Mouse (Mus musculus): ENCODE measurements at regions not wholly inside any gene's neighbourhood (a gene's known extent, or its start where the extent isn't known, plus 50 kb on each side); places are given as distances from the start of the nearest gene placed in this dataset.

DNA sequence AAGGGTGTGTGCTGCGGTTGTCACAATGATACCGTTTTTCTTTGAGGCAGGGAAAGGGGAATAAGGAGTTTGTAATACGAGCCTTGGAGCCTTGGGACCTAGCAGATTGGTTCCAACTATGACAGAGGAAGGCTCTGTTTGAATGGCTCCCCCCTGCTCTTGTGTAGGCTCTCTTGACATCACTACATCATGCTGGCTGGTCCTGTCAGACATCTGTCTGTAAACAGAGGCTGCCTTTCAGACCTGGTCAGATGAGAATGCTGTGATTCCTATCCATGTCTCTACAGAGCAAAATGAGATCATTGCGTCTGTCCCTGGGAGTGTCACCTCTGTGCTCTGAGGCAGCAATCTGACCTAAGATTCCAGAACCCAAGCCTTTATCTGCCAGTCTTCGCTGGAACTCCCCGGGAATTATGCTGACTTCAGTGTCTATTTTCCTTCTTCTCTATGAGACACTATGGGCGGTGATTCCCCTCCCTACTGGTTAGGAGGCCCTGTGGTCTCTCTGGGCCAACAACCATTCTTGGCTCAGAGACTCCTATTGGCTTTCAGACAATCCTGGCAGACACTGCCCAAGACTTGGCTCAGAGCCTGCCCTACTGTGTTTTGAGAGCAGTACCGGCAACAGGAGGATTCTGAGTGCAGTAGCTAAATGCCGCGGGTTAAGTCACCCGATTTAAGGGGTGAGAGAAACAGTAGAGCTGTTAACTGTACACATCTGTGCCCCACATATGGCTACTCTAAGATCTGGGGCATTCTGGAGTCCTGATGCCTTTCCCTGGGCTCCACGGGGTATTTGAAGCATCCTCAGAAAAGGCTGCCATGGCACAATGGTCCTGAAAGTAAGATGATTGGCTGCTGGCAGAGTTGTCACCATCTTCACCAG lies 94.8 kb upstream of the Nckap5 start:
- ATAC-seq (replicated peaks; ENCODE audit: low FRiP score, low TSS enrichment, poor library complexity, severe bottlenecking): no peak

DNA sequence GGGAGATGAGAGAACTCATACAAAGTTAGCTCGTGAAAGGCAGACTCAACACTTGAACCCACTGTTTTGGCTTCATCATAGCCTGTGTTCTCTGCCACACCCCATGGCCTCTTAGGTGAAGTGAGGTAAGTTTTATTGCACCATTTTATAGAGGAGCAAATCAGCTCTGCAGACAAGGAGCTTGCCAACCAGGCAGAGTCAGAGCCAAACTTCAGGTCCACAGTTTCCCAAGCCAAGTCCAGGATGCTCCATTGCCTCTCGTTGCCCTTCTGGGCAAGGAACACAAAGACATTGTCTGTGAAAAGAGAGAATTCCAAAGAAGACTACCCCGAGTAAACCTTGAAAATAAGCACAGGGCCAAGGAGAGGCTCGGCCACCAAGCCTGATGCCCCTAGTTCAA lies 93.4 kb upstream of the Nckap5 start:
- no peak for ATAC-seq (replicated peaks; ENCODE audit: low FRiP score, low TSS enrichment, poor library complexity, severe bottlenecking)

DNA sequence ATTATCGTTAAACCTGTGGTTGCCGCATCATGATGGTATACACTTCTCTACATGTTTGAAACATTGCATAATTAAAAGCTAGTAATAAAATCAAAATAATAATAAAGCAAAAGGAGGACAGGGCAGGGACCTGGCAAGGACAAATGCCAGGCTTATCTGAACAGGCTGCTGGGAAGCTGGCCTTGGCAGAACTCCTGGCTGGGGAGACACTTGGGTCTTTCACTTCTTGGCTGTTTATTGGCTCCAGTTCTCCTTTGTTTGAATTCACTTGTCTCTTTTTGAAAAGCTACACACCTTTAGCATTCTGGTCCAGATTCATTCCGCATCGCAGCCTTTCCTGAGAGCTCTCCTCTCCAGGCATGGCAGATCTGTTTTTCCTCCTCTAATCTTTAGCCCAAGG lies 91.6 kb upstream of the Nckap5 start:
- ATAC-seq (replicated peaks; ENCODE audit: low FRiP score, low TSS enrichment, poor library complexity, severe bottlenecking): no peak

DNA sequence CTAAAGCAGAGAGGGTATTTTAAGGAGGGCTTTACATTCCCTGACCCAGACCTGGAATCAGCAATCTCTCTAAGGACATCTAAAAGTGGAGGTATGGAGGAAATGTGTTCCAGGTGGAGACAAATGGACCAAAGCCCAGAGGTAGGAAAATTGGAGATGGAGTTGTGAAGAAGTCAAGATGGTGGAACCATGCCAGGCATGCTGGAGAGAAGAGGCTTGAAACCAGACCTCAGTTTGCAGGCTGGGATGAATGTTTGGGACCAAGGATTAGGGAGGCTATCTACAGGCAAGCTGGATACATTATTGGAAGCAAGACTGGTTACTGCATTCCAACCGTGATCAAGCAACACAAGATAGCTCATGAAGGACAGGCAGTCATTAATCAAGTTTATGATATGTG lies 88.3 kb upstream of the Nckap5 start:
- no peak for ATAC-seq (replicated peaks; ENCODE audit: low FRiP score, low TSS enrichment, poor library complexity, severe bottlenecking)

DNA sequence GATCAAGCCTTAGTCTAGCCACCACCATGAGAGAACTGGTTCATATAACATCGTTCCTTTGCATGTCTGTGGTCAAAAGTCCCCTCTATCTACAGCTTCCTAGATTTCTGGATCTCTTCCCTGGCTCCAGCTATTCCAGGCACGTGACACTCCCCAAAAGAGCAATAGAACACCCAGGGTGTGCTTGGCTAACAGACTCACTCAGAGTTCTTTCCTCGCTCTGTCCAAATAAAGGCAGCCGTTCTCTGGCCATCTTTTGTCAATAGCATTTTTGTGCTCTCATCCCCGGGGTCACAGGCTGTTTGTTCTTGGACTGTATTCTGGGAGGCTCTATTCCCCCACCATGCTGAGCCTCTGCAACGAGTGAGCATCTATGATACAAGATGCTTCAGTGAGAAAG lies 87.3 kb upstream of the Nckap5 start:
- no peak for ATAC-seq (replicated peaks; ENCODE audit: low FRiP score, low TSS enrichment, poor library complexity, severe bottlenecking)

DNA sequence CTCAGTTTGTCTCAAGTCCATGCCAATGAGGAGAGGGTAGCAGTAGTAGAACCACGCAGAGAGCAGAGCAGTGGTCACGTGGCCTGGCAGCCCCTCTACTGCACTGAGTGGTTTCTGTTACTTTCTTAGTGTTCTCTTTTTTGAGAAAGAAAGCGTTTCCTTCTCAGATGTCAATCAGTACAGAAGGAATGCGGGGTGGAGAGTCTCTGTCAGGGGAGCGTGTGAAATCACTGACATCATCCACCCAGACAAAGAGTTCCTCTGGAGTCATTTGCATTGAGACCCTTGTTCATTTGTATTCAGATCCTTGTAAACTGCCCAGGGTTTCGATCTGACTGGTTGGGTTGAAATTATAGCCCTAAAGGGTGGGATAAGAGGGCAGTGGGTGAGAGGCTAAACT lies 85.8 kb upstream of the Nckap5 start:
- ATAC-seq (replicated peaks; ENCODE audit: low FRiP score, low TSS enrichment, poor library complexity, severe bottlenecking): no peak

DNA sequence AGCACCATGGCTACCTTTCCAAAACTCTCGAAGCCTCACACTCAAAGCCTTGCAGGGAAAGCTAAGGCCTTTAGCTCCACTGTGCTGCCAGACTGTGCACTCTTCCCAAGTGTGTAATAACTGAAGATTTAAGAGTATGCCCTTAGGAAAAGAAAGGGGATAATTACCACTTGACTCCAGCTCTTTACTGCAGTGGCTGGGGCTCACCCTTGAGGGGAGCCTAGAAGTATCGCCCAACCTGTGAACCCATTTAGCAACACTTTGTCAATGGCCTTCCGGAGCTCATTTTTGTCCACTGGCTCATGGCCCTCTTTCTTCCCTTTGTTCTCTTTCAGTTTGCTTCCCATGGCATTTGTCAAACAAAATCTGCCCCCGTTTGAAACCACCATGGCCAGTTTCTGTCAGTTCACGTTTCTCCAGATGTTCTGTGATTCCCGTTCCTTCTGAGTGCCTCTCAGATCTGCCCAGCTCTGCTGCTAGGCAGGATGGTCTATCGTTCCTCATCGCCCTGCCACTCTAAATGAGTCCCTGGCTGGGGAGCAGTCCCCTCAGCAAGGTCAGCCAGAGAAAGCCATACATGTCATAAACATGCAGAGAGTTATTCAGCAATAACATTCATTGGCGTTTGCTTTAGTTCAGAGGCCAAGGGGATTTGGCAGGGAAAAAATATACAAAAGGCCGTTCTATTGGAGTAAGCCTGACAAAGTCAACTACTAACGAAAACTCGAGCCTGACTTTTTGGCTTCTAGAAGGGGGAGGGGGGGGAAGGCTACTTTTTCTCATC lies 80.9 kb upstream of the Nckap5 start:
- no peak for ATAC-seq (replicated peaks; ENCODE audit: low FRiP score, low TSS enrichment, poor library complexity, severe bottlenecking)

DNA sequence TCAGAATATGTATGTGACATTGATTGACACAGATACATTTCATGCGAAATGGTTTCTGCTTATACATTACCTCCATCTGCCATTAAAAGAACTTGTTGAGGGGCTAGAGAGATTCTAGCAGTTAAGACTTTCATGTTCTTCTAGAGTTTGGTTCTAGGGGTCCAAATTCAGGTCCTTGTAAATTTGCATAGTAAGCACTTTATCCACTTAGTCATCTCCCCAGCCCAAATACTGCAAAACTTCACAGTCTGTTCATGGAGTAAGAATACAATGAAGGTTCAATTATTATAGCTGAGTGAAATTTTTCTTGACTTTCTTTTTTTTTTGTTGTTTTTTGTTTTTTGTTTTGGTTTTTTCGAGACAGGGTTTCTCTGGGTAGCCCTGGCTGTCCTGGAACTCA lies 76.8 kb upstream of the Nckap5 start:
- no peak for ATAC-seq (replicated peaks; ENCODE audit: low FRiP score, low TSS enrichment, poor library complexity, severe bottlenecking)

DNA sequence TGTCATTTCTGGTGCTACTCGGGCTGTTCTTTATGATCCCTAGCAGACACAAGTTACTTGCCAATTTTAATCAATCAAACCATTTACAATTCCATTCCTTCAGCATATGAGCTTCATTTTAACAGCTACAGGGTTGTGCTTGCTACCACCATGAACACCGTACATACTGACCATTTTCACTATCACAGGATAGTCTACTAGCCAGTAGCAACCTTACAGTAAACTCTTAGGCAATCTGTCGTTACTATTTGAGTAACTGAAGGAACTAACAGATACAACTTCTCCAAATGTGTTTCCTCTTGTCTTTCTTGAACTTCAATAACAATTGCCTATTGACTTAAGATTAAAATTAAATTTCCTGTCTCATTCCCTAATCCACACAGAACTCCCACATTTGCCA lies 67.9 kb upstream of the Nckap5 start:
- ATAC-seq (replicated peaks; ENCODE audit: low FRiP score, low TSS enrichment, poor library complexity, severe bottlenecking): no peak

DNA sequence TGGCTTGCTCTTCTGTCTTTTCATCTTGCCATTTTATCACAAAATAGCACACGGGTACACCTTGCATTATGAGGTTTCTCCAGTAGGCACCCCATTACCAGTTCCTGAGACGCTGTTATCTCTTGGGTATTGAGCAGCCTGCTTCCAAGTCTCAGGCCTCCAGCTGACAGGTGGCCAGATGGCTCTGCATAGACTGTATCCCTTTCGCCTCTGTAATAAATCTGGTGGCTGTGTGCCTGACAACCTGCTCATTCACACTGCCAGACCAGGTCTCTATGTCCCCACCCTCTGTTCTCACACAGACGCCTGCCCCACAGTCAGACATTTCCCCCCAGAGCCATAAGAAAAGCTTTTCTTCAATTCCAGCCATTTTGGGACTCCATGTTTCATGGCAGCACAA lies 66.3 kb upstream of the Nckap5 start:
- ATAC-seq (replicated peaks; ENCODE audit: low FRiP score, low TSS enrichment, poor library complexity, severe bottlenecking): no peak

DNA sequence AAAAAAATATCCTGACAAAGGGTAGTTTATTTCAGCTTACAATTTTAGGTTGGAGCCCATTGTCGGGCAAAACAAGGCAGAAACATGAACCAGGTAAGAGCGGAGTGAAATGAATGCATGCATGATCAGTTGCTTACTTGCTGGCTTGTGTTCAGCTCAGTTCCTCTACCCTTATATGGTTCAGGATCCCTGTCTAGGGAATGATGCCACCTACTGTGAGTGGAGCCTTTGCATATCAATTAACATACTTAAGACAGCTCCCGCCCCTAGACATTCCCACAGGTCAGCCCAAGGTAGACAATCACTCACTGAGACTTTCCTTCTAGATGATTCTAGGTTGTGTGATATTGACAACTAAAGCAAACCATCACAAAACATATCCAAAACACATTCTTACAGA lies 50.2 kb upstream of the Nckap5 start:
- ATAC-seq (replicated peaks; ENCODE audit: low FRiP score, low TSS enrichment, poor library complexity, severe bottlenecking): no peak

Measured in megakaryocyte-erythroid progenitor cell, adult 5-6 weeks (primary cell).